Mouse (Mus musculus) stomach, embryonic 15.5 days (tissue): ENCODE data around the gene Sept1. TPM values are rescaled to one million over a fixed set of nuclear protein-coding genes. Genes with fewer than 3 reads are reported as not detected.

Experiments used
- ATAC-seq: fragments of 200-750 bp; cut with Nextera tagmentation; 2 replicates; pipeline ENCODE4 v1.8.0; 2017; ENCODE audit warnings: low read depth, moderate number of reproducible peaks, moderate TSS enrichment; ENCODE audit not compliant: insufficient read depth, low FRiP score
- H3K27ac ChIP-seq: fragments of 300-500 bp; sonication (generic); 2 replicates; pipeline ENCODE4 v1.5.1; 2015; ENCODE audit warnings: mild to moderate bottlenecking, inconsistent platforms
- H3K27me3 ChIP-seq: fragments of 300-500 bp; sonication (generic); replicated peaks from 2 replicates; pipeline ENCODE4 v1.6.1; 2015; ENCODE audit warnings: inconsistent platforms
- H3K36me3 ChIP-seq: fragments of 300-500 bp; sonication (generic); 2 replicates; pipeline ENCODE4 v1.6.1; 2015; ENCODE audit warnings: inconsistent platforms
- H3K4me1 ChIP-seq: fragments of 300-500 bp; sonication (generic); 2 replicates; pipeline ENCODE4 v1.6.1; 2015; ENCODE audit warnings: inconsistent platforms
- H3K4me2 ChIP-seq: fragments of 300-500 bp; sonication (generic); 2 replicates; pipeline ENCODE4 v1.6.1; 2015; ENCODE audit warnings: mild to moderate bottlenecking, inconsistent platforms
- H3K4me3 ChIP-seq: fragments of 300-500 bp; sonication (generic); replicated peaks from 2 replicates; pipeline ENCODE4 v1.5.1; 2015; ENCODE audit warnings: inconsistent platforms
- H3K9ac ChIP-seq: fragments of 300-500 bp; sonication (generic); 2 replicates; pipeline ENCODE4 v1.6.1; 2015; ENCODE audit warnings: inconsistent platforms
- H3K9me3 ChIP-seq: fragments of 300-500 bp; sonication (generic); 2 replicates; pipeline ENCODE4 v1.6.1; 2016; ENCODE audit warnings: inconsistent platforms
- WGBS: fragments of 180-500 bp; shearing (Covaris S2); methylation state at CpG from one replicate; pipeline ENCODE4 v1.1.7; 2015; 5-methylcytosine and 5-hydroxymethylcytosine counted together
- polyA plus RNA-seq: library from polyadenylated mRNA; unstranded; fragments of >200 nt; fragmentation: Nextera tagmentation; extraction: Ambion mirVana; gene quantifications from 2 replicates; pipeline ENCODE4 v1.2.1, GENCODE M21; 2015

Gene Sept1
- polyA plus RNA-seq, 1 experiment from 2014 or later = 17.7 TPM

- Histone ChIP-seq H3K4me2 (no peak overlapping the region), H3K9me3 (no peaks in the 10 kb centered on the region), H3K27me3 (no peaks in the 10 kb centered on the region), H3K4me3 (no peak overlapping the region), H3K4me1 (peaks cover 3% of the 10 kb centered on the region; the same call in 1 of the 2 replicates), H3K27ac (0 out of 2 replicates have a peak overlapping the region, but pooled peaks have one; percentile 7), H3K36me3 (no peaks in the 10 kb centered on the region), H3K9ac (no peak overlapping the region)
- 77% methylated on average over 11 of the region's 11 CpGs for whole genome bisulfite sequencing
- ATAC-seq = peak; percentile 75; the same call in 1 of the 2 replicates
Observed at GRCm38 (mm10) chr7:127225147-127225995, 7.6 kb downstream of the Sept1 start.

GRCm38 (mm10) chr7:127224616-127225015, 8.3 kb downstream of the Sept1 start:
- Histone ChIP-seq H3K27me3 (no peaks in the 10 kb centered on the region), H3K9me3 (no peaks in the 10 kb centered on the region), H3K27ac (no peak overlapping the region), H3K9ac (no peak overlapping the region), H3K36me3 (no peaks in the 10 kb centered on the region), H3K4me3 (no peak overlapping the region), H3K4me2 (no peak overlapping the region), H3K4me1 (no peaks in the 10 kb centered on the region)
- no peak for ATAC-seq
- 92% methylated on average over 6 of the region's 6 CpGs for WGBS

- no peak overlapping the region for H3K9ac ChIP-seq
- no peaks in the 10 kb centered on the region for H3K27me3 ChIP-seq
- WGBS = 79% methylated on average over 6 of the region's 6 CpGs
- ATAC-seq = peak; percentile 66; the same call in 1 of the 2 replicates
- H3K4me3 ChIP-seq = no peak overlapping the region
- H3K4me1 ChIP-seq = no peaks in the 10 kb centered on the region
- no peaks in the 10 kb centered on the region for H3K9me3 ChIP-seq
- H3K27ac ChIP-seq = no peak overlapping the region
- H3K36me3 ChIP-seq = no peaks in the 10 kb centered on the region
- H3K4me2 ChIP-seq = no peak overlapping the region
Observed at GRCm38 (mm10) chr7:127223515-127224478, 9.1 kb downstream of the Sept1 start.

- no peaks in the 10 kb centered on the region for H3K36me3 ChIP-seq
- H3K4me3 ChIP-seq = no peak overlapping the region
- no peak overlapping the region for H3K9ac ChIP-seq
- no peak overlapping the region for H3K27ac ChIP-seq
- no peaks in the 10 kb centered on the region for H3K9me3 ChIP-seq
- no peak overlapping the region for H3K4me2 ChIP-seq
- WGBS = 97% methylated on average over 3 of the region's 3 CpGs
- H3K4me1 ChIP-seq = no peaks in the 10 kb centered on the region
- no peak for ATAC-seq
- H3K27me3 ChIP-seq = no peaks in the 10 kb centered on the region
Observed at GRCm38 (mm10) chr7:127223106-127223505, 9.8 kb downstream of the Sept1 start.

GRCm38 (mm10) chr7:127220440-127220839, 12.5 kb downstream of the Sept1 start:
- H3K9me3 ChIP-seq = no peaks in the 10 kb centered on the region
- H3K4me1 ChIP-seq = 0 out of 2 replicates have a peak, but pooled peaks cover 3% of the 10 kb centered on the region
- no peak overlapping the region for H3K4me3 ChIP-seq
- H3K27ac ChIP-seq = no peak overlapping the region
- no peak for ATAC-seq
- no peak overlapping the region for H3K4me2 ChIP-seq
- WGBS = 71% methylated on average over 6 of the region's 6 CpGs
- no peaks in the 10 kb centered on the region for H3K36me3 ChIP-seq
- H3K9ac ChIP-seq = no peak overlapping the region
- no peaks in the 10 kb centered on the region for H3K27me3 ChIP-seq

- Histone ChIP-seq H3K9ac (no peak overlapping the region), H3K4me2 (no peak overlapping the region), H3K27ac (no peak overlapping the region), H3K4me3 (no peak overlapping the region), H3K9me3 (no peaks in the 10 kb centered on the region), H3K27me3 (no peaks in the 10 kb centered on the region), H3K4me1 (peaks cover 9% of the 10 kb centered on the region; the same call in 1 of the 2 replicates), H3K36me3 (no peaks in the 10 kb centered on the region)
- 87% methylated on average over 4 of the region's 4 CpGs for WGBS
- ATAC-seq = no peak
Observed at GRCm38 (mm10) chr7:127218670-127219069, 14.3 kb downstream of the Sept1 start.

- Histone ChIP-seq H3K27ac (no peak overlapping the region), H3K4me1 (peaks cover 9% of the 10 kb centered on the region; the same call in 1 of the 2 replicates), H3K36me3 (no peaks in the 10 kb centered on the region), H3K9ac (no peak overlapping the region), H3K9me3 (no peaks in the 10 kb centered on the region), H3K4me2 (no peak overlapping the region), H3K4me3 (no peak overlapping the region), H3K27me3 (no peaks in the 10 kb centered on the region)
- no peak for ATAC-seq
- WGBS = 69% methylated on average over 10 of the region's 10 CpGs
Observed at GRCm38 (mm10) chr7:127217901-127218642, 14.9 kb downstream of the Sept1 start.

GRCm38 (mm10) chr7:127217475-127217874, 15.5 kb downstream of the Sept1 start:
- no peak overlapping the region for H3K27ac ChIP-seq
- no peak for ATAC-seq
- H3K4me2 ChIP-seq = no peak overlapping the region
- no peaks in the 10 kb centered on the region for H3K27me3 ChIP-seq
- no peak overlapping the region for H3K9ac ChIP-seq
- H3K4me3 ChIP-seq = no peak overlapping the region
- H3K9me3 ChIP-seq = no peaks in the 10 kb centered on the region
- no peaks in the 10 kb centered on the region for H3K36me3 ChIP-seq
- peaks cover 9% of the 10 kb centered on the region; the same call in 1 of the 2 replicates for H3K4me1 ChIP-seq
- 75% methylated on average over 6 of the region's 6 CpGs for WGBS

- Histone ChIP-seq H3K9ac (no peak overlapping the region), H3K36me3 (no peaks in the 10 kb centered on the region), H3K4me2 (no peak overlapping the region), H3K27ac (no peak overlapping the region), H3K9me3 (no peaks in the 10 kb centered on the region), H3K27me3 (no peaks in the 10 kb centered on the region), H3K4me3 (no peak overlapping the region), H3K4me1 (peaks cover 9% of the 10 kb centered on the region; the same call in 1 of the 2 replicates)
- WGBS = 90% methylated on average over 5 of the region's 5 CpGs
- ATAC-seq = no peak
Observed at GRCm38 (mm10) chr7:127216307-127216706, 16.6 kb downstream of the Sept1 start.

- peak overlapping the region; percentile 69 for H3K4me2 ChIP-seq
- peaks cover 9% of the 10 kb centered on the region; the same call in 1 of the 2 replicates for H3K4me1 ChIP-seq
- H3K9ac ChIP-seq = peak overlapping the region; percentile 6; the same call in 1 of the 2 replicates
- no peaks in the 10 kb centered on the region for H3K27me3 ChIP-seq
- ATAC-seq = peak; percentile 44; the same call in 1 of the 2 replicates
- no peaks in the 10 kb centered on the region for H3K9me3 ChIP-seq
- WGBS = 22% methylated on average over 33 of the region's 33 CpGs
- H3K36me3 ChIP-seq = no peaks in the 10 kb centered on the region
- peak overlapping the region; percentile 35 for H3K4me3 ChIP-seq
- no peak overlapping the region for H3K27ac ChIP-seq
Observed at GRCm38 (mm10) chr7:127214981-127215871, 17.7 kb downstream of the Sept1 start.
